Mouse (Mus musculus) stomach, embryonic 14.5 days (tissue): Measurements from ENCODE around the gene Tmem30c. TPM values are rescaled to one million over a fixed set of nuclear protein-coding genes. Genes with fewer than 3 reads are reported as not detected.

Source experiments
- ATAC-seq: fragments of 200-750 bp; cut with Nextera tagmentation; 2 replicates; pipeline ENCODE4 v1.8.0; 2017; ENCODE audit warnings: low read depth, moderate TSS enrichment; ENCODE audit not compliant: insufficient number of reproducible peaks, insufficient read depth, low FRiP score
- H3K27ac ChIP-seq: fragments of 300-500 bp; sonication (generic); 2 replicates; pipeline ENCODE4 v1.5.1; 2014; ENCODE audit warnings: mild to moderate bottlenecking, low read length, moderate library complexity, mixed read lengths
- H3K27me3 ChIP-seq: fragments of 300-500 bp; sonication (generic); 2 replicates; pipeline ENCODE4 v1.6.1; 2014; ENCODE audit warnings: low read length, control low read depth, mixed read lengths; ENCODE audit not compliant: control insufficient read depth, insufficient read depth
- H3K36me3 ChIP-seq: fragments of 300-500 bp; sonication (generic); 2 replicates; pipeline ENCODE4 v1.6.1; 2014; ENCODE audit warnings: mild to moderate bottlenecking, control low read depth, low read length, moderate library complexity, mixed read lengths; ENCODE audit not compliant: control insufficient read depth, insufficient read depth
- H3K4me1 ChIP-seq: fragments of 300-500 bp; sonication (generic); 2 replicates; pipeline ENCODE4 v1.6.1; 2014; ENCODE audit warnings: low read length, control low read depth, mixed read lengths; ENCODE audit not compliant: control insufficient read depth, insufficient read depth
- H3K4me2 ChIP-seq: fragments of 300-500 bp; sonication (generic); replicated peaks from 2 replicates; pipeline ENCODE4 v1.6.1; 2014; ENCODE audit warnings: low read depth, low read length, control low read depth
- H3K4me3 ChIP-seq: fragments of 300-500 bp; sonication (generic); 2 replicates; pipeline ENCODE4 v1.5.1; 2014; ENCODE audit warnings: low read depth, low read length, control low read depth
- H3K9ac ChIP-seq: fragments of 300-500 bp; sonication (generic); replicated peaks from 2 replicates; pipeline ENCODE4 v1.6.1; 2014; ENCODE audit warnings: low read depth, mild to moderate bottlenecking, control low read depth, low read length, moderate library complexity, mixed read lengths
- H3K9me3 ChIP-seq: fragments of 300-500 bp; sonication (generic); 2 replicates; pipeline ENCODE4 v1.6.1; 2016; ENCODE audit warnings: low read depth, low read length, control low read depth; ENCODE audit not compliant: control insufficient read depth
- WGBS: fragments of 180-500 bp; shearing (Covaris S2); extraction: QIAGEN DNeasy Blood & Tissue Kit; methylation state at CpG from one replicate; pipeline ENCODE4 v1.1.7; 2014; 5-methylcytosine and 5-hydroxymethylcytosine counted together
- polyA plus RNA-seq: library from polyadenylated mRNA; unstranded; fragments of >200 nt; fragmentation: Nextera tagmentation; extraction: Ambion mirVana; gene quantifications from 2 replicates; pipeline ENCODE4 v1.2.1, GENCODE M21; 2014

Gene Tmem30c
- 0.11 and 0.19 TPM in 2 replicates for polyA plus RNA-seq

GRCm38 (mm10) chr16:57292765-57293164 lies at the start of gene Tmem30c:
Tmem30c (minus strand) TSS chr16:57292865.
- 83% methylated on average over 2 of the region's 2 CpGs for WGBS

GRCm38 (mm10) chr16:57340613-57340898 lies 47.9 kb upstream of the Tmem30c start:
- H3K4me2 ChIP-seq, result no peak overlapping the region
- H3K27ac ChIP-seq, result no peak overlapping the region
- H3K9ac ChIP-seq, result no peak overlapping the region
- H3K27me3 ChIP-seq, result no peaks in the 10 kb centered on the region
- no peak for ATAC-seq
- no peaks in the 10 kb centered on the region for H3K36me3 ChIP-seq
- no peaks in the 10 kb centered on the region for H3K4me1 ChIP-seq
- no peaks in the 10 kb centered on the region for H3K9me3 ChIP-seq
- WGBS, result 60% methylated on average over 5 of the region's 5 CpGs
- H3K4me3 ChIP-seq, result no peak overlapping the region

More at GRCm38 (mm10) chr16:57292765-57293164, at the start of gene Tmem30c:
- Histone ChIP-seq H3K9ac (no peak within 1 kb of the TSS), H3K4me3 (no peak within 1 kb of the TSS), H3K27ac (no peak within 1 kb of the TSS), H3K36me3 (no peaks in the 10 kb centered on the region), H3K27me3 (no peaks in the 10 kb centered on the region), H3K4me1 (no peaks in the 10 kb centered on the region), H3K9me3 (no peaks in the 10 kb centered on the region), H3K4me2 (no peak within 1 kb of the TSS)
- ATAC-seq, result no peak

- Histone ChIP-seq H3K27ac (no peak overlapping the region), H3K4me3 (no peak overlapping the region), H3K9me3 (no peaks in the 10 kb centered on the region), H3K36me3 (no peaks in the 10 kb centered on the region), H3K27me3 (no peaks in the 10 kb centered on the region), H3K4me1 (no peaks in the 10 kb centered on the region), H3K9ac (no peak overlapping the region), H3K4me2 (no peak overlapping the region)
- ATAC-seq, result no peak
- WGBS, result 85% methylated on average over 8 of the region's 8 CpGs
Measured at GRCm38 (mm10) chr16:57339765-57340612, 47.3 kb upstream of the Tmem30c start.

GRCm38 (mm10) chr16:57336770-57337423 lies 44.2 kb upstream of the Tmem30c start:
- no peak for ATAC-seq
- Histone ChIP-seq H3K9me3 (no peaks in the 10 kb centered on the region), H3K4me3 (no peak overlapping the region), H3K27ac (no peak overlapping the region), H3K4me1 (no peaks in the 10 kb centered on the region), H3K4me2 (no peak overlapping the region), H3K9ac (no peak overlapping the region), H3K36me3 (no peaks in the 10 kb centered on the region), H3K27me3 (no peaks in the 10 kb centered on the region)
- 51% methylated on average over 11 of the region's 11 CpGs for WGBS

DNA sequence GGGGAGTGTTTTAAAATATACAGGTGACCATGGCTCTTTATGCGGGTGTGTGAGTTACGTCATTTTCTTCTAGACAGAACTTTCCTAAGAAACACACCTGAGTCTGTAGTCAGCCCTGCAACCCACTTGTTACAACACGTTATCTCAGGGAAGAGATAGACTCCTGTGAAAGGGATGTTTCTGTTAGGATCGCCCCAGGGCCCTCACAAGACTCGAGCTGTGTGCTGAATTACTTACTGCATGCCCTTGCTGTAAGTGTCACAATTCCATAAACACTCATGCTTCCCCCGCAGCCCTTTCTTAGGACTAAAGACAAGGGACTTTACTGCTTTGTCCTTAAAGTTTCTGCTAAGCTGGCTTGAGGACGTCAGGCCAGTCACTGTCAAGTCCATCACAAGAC lies 39.6 kb upstream of the Tmem30c start:
- Histone ChIP-seq H3K27me3 (no peaks in the 10 kb centered on the region), H3K27ac (no peak overlapping the region), H3K4me2 (no peak overlapping the region), H3K4me3 (no peak overlapping the region), H3K9ac (no peak overlapping the region), H3K9me3 (no peaks in the 10 kb centered on the region), H3K36me3 (no peaks in the 10 kb centered on the region), H3K4me1 (no peaks in the 10 kb centered on the region)
- ATAC-seq, result no peak
- 64% methylated on average over 7 of the region's 7 CpGs for WGBS

DNA sequence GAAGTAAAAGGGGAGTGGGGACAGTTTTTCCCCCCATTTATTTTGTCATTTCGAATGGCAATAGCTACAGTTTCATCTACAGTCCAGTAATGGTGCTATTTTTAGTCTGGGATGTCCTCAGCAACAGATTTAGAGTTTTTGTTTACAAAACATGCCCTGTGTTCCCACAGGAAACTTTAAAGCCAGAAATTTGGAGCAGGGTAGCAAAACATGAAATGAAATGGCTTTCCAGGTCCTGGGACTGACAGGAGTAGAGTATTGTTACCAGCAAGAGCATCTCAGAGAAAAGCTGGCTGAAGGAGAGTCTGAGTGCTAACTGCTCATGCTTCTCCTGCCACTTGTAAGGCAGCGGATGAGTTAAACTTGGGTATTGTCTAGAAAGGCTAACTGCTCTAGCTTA lies 37.4 kb upstream of the Tmem30c start:
- H3K9ac ChIP-seq, result no peak overlapping the region
- no peaks in the 10 kb centered on the region for H3K4me1 ChIP-seq
- H3K4me3 ChIP-seq, result no peak overlapping the region
- WGBS, result 85% methylated on average over 2 of the region's 2 CpGs
- no peaks in the 10 kb centered on the region for H3K9me3 ChIP-seq
- H3K4me2 ChIP-seq, result no peak overlapping the region
- H3K27ac ChIP-seq, result no peak overlapping the region
- H3K36me3 ChIP-seq, result no peaks in the 10 kb centered on the region
- ATAC-seq, result no peak
- no peaks in the 10 kb centered on the region for H3K27me3 ChIP-seq

DNA sequence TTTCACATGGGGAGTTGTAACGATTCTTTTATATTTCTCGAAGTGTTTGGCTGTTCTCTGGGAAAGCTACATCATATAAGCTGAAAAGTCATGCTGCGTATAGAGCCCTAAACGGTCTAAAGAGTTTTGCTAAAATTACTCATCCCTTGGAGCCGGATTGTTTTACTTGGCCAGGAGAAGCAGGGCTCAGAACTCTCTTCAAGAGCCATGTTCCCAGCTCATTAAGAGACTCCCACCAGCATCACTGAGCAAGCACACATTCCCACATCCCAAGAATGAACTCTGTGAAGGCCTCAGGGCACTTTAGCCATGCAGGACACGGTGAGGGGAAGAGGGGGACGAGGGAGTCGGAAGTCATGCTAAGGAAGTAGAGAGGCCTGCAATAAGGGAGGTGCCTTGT lies 36.4 kb upstream of the Tmem30c start:
- no peak for ATAC-seq
- Histone ChIP-seq H3K4me1 (no peaks in the 10 kb centered on the region), H3K27me3 (no peaks in the 10 kb centered on the region), H3K36me3 (no peaks in the 10 kb centered on the region), H3K9ac (no peak overlapping the region), H3K4me3 (no peak overlapping the region), H3K9me3 (no peaks in the 10 kb centered on the region), H3K4me2 (no peak overlapping the region), H3K27ac (no peak overlapping the region)
- WGBS, result 81% methylated on average over 8 of the region's 8 CpGs

DNA sequence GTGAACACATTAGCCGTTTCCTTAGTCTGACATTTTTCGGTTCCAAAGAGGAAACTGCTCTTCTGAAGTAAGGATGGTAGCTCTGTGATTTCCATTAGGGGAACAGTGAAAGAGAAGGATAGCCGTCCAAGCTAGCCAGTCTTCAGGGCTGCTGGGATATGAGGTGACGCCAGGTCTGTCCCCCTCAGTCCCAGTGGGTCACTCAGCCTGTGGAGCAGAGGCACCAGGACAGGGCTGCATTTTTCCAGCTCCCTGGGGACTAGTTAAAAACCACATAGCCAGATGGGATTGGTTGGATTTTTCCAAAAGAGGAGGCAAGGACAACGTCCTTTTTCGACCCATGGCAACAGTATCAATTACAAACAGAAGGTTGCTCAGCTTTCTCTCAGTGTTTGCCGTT lies 34.3 kb upstream of the Tmem30c start:
- no peak for ATAC-seq
- Histone ChIP-seq H3K27ac (no peak overlapping the region), H3K4me3 (no peak overlapping the region), H3K4me2 (no peak overlapping the region), H3K9ac (no peak overlapping the region), H3K36me3 (no peaks in the 10 kb centered on the region), H3K9me3 (no peaks in the 10 kb centered on the region), H3K4me1 (no peaks in the 10 kb centered on the region), H3K27me3 (no peaks in the 10 kb centered on the region)
- 80% methylated on average over 7 of the region's 7 CpGs for WGBS
